ENCODE assay signal across 13 mouse cellular contexts in the genomic region with DNA sequence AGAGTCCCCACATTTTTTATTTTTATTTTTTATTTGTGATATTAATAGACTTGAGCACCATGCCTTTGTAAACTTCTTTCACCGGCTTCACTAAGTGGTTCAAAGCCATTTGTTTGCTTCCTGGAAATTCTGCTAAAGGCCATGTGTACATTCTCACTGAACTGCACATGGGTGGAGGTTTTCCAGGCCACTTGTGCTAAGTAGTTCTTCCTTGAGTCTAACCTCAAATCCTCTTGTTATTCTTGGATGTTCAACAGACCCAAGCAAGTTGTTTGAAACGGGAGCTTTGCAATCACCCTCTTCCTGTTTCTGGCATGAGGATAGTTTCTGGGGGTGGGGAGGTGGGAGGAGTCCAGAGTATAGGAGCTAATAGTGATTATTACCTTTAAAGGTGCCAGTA.
"Had no signal": no experiment of that assay in that cellular context is flagged by ENCODE, and none has a peak within 500 bp of the region (broad histone marks: within the 10 kb centered on the region; RNA-seq: fewer than 3 reads in every experiment).

No protein-coding gene starts in this region.

- H3K4me1 ChIP-seq: liver, embryonic 15.5 days had no signal

- H3K36me3 ChIP-seq: intestine, embryonic 15.5 days; limb, embryonic 10.5 days; liver, embryonic 15.5 days; midbrain, embryonic 10.5 days had no signal

- H3K4me2 ChIP-seq: intestine, embryonic 15.5 days; liver, embryonic 11.5 days; liver, embryonic 15.5 days had no signal

- DNase-seq: kidney, adult 18-20 months; kidney, postnatal 10 days; kidney, postnatal 4 days; midbrain, embryonic 14.5 days; right cerebral cortex, adult 18-20 months; right cerebral cortex, postnatal 25 days; thymus, postnatal 36 days had no signal

- H3K4me3 ChIP-seq: intestine, embryonic 15.5 days; left cerebral cortex, adult 2 months; limb, embryonic 10.5 days; liver, embryonic 15.5 days; midbrain, embryonic 10.5 days had no signal

- H3K27ac ChIP-seq: intestine, embryonic 15.5 days; left cerebral cortex, adult 2 months; limb, embryonic 10.5 days; liver, embryonic 15.5 days; midbrain, embryonic 10.5 days had no signal

- H3K9ac ChIP-seq: intestine, embryonic 15.5 days; liver, embryonic 15.5 days had no signal

- ATAC-seq: intestine, embryonic 15.5 days had no signal

- H3K9me3 ChIP-seq: intestine, embryonic 15.5 days; limb, embryonic 10.5 days; liver, embryonic 15.5 days; midbrain, embryonic 10.5 days had no signal
